Mouse (Mus musculus) large intestine, adult 2 months (tissue): Measurements from ENCODE around the gene Cdk8. TPM values are rescaled to one million over a fixed set of nuclear protein-coding genes. Genes with fewer than 3 reads are reported as not detected.
"Not testable (repeated sequence)": the region's sequence is repeated elsewhere in the genome, so short reads cannot be mapped to it uniquely, and the experiment has no call there.

Experiments used
- DNase-seq: peaks from one replicate; pipeline ENCODE4 v3.0.0-alpha.2; 2012; ENCODE audit warnings: low read depth, low spot score
- WGBS: fragments of 180-500 bp; shearing (Covaris S2); methylation state at CpG from one replicate; pipeline ENCODE4 v1.1.7; 2018; 5-methylcytosine and 5-hydroxymethylcytosine counted together
- polyA plus RNA-seq: library from polyadenylated mRNA; depleted of rRNA; stranded (reverse); fragments of >200 nt; gene quantifications from 2 replicates; pipeline ENCODE4 v1.2.3, GENCODE M21; 2012; rRNA removed

Cdk8 gene
- 26.7 and 38.6 TPM in 2 replicates for polyA plus RNA-seq

DNA sequence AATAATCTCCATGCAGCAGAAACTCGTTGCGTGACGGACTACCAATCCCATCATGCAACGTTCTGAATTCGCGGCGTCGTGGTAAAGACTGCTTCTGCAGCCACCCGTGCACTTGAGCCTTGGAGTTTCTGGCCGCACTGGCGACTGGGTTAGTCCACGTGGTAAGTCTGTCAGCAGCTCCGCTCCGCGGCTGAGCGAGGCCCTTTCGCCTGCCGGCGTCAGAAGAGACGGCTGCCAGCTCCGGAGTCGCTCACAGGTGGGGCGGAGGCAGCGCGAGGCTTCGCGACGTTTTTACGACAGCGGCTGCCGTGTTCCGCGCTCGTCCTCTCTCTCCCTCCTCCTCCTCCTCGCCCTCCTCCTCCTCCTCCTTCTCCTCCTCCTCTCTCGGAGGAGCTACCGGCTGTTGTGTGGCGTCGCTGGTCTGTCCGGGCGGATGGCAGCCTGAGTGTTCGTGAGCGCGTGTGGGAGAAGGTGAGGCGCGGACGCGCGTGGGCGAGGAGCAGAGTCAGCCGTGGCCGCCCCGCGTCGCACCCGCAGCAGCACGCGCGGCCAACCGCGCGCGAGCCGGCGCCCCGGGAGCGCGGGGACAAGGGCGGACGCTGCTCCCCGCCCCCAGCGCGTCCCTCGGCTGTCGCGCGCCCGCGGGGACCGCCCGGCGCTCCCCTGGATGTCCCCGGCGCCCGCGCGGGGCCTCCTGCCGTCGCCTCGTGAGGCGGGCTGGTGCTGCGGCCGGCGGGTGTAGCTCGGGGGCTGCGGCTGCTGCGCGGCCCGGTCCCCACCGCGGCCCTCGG is at the start of gene Cdk8:
Gene Cdk8 (plus strand): TSS at position 367 of the 791 bp plus-strand sequence.
- DNase-seq = no peak
- under 1% methylated on average over 99 of the region's 102 CpGs for WGBS

DNA sequence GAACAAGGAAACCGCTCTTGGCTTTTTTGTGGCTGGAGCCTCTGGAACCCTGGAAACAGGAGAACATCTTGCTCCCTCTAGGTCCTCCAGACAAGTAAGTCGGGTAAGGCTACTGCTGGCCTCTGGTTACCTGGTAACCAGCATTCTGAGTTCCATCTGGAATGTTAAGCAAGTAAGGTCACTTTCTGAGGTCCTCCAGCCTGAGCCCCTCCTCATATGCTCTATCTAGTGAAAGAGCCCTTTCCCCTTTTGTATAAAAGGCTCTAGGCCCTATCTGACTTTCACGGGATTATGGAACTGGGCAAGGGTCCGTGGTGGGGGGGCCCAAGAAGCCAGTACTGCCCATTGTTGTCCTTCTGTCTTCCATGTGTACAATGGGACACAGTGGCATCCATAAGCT is 45.8 kb upstream of the Cdk8 start, which contains the start of gene 1700001J03Rik:
Gene 1700001J03Rik (minus strand): TSS at position 101 of the 400 bp plus-strand sequence.
- DNase-seq = not testable (repeated sequence)
- 72% methylated on average over 4 of the region's 4 CpGs for WGBS

DNA sequence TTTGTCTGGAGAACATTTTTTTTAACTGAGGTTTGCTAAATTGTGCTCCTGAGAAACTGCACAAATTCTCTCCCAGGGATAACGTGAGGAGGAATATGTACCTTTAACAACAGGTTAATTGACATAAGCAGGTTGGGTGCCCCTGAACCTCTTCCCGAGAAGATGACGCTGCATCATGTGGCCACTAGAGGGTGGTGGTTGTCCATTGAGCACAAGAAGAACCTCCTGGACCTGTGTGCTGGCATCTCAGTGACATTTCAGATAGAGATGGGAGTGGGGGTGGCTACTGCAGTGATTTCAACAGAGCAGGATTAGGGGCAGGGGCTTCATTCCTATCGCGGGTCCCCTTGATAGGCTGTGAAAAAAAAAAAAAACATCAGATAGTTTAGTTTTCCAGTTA is 43.6 kb upstream of the Cdk8 start:
- peak; percentile 14 for DNase-seq
- 15% methylated on average over 5 of the region's 5 CpGs for WGBS

DNA sequence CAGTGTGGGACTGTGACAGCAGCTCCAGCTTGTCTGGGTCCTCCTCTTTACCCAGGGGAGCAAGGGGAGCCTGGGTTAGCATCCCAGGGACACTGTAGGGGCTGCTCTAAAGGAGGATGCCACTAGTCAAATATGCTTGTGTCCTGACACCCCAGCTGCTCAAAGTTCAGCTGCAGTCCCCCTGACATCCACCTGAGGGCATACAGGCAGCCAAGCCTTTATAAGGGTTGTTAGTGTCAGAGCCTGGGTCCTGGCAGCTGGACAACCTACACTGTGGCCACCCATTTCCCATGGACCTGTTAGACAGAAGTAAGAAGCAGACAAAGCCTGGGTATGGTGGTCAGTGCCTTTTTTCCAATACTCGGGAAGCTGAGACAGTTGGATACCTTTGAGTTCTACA is 42.9 kb upstream of the Cdk8 start:
- DNase-seq = no peak
- WGBS = 96% methylated on average over 1 of the region's 1 CpGs

DNA sequence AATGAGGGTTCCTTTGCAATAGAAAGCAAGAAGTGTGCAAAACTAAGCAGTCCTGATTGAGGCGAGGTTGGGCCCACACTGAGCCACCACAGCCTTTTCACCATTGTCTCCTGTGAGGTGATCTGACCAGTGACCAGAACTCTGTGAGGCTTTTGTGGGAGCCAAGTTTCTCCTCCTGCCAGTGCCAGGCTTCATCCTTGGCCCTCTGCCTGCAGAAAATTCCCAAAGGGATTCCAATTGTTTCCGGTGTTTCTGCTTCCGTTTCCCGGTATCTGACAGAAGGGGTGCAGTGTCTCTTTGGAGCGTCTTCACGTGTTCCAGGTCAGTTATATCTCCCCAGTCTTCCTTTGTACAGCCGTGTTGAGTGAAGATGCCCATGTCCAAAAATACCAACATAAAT is 42.3 kb upstream of the Cdk8 start:
- 84% methylated on average over 7 of the region's 7 CpGs for WGBS
- no peak for DNase-seq

DNA sequence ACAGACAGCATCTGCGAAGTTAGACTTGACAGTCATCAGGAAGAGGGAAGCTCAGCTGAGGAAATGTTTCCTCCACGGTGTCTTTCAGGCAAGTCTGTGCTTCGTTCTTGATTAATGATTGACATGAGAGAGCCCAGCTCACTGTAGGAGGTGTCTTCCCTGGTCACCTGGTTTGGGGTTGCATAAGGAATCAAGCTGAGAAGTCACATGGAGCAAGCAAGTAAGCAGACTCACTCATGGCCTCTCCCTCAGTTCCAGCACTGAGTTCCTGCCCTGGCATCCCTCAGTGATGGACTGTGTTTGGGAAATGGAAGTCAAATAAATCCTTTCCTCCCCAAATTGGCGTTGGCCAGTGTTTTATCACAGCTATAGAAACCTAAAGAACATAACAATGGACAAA is 40.9 kb upstream of the Cdk8 start:
- WGBS = 27% methylated on average over 4 of the region's 4 CpGs
- DNase-seq = no peak

DNA sequence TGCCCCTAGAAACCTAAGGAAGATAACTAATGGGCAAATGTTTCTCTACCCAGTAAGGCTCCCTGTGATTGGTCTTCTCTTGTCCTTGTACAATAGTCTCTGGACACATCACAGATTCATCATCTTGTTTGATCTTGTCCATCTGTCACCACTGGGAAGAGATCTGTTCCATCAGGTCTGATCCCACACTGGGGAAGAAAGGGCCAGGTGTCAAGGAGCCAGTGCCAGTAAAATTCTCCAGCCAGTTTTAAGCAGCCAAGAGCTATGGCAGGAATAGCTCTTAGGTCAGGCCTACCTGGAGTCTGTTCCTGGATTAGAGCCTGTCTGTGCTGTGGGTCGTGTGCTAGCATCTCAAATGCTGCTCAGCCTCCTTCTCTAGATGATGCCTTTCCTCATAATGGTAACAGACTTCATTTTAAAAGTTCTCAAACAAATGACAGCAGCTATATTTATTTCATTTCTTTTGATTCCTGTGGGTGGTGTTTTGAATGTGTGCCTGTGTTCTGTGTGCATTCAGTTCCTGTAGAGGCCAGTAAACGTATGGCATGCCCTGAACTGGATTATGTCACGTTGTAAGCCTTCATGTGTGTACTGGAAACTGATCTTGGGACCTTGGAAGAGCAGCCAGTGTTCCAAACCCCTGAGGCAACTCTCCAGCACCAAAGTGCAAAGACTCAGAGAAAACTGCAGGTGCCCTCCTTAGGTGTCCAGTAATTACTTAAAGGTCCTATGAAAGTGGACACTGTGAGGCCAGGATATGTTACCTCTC is 40.3 kb upstream of the Cdk8 start:
- 72% methylated on average over 3 of the region's 3 CpGs for WGBS
- DNase-seq = no peak

DNA sequence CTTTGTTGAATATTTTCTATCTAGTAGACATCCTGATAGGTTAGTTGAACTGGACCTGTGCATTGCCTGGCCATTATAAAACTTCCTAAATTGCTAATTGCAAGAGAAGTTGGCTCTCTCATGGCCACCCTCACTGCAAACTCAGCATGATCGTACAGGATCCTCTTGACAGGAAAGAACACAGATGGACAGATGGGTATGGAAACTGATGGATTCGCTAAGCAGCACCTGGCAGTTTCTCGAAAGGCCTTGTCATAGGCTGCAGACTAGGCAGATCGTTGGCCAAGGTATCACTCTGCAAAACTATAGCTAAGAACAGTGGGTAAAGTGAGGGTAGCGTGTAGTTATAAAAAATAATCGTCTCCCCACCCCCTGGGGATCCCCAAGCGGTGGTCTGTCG is 37.7 kb upstream of the Cdk8 start:
- DNase-seq = no peak
- WGBS = 87% methylated on average over 8 of the region's 8 CpGs

DNA sequence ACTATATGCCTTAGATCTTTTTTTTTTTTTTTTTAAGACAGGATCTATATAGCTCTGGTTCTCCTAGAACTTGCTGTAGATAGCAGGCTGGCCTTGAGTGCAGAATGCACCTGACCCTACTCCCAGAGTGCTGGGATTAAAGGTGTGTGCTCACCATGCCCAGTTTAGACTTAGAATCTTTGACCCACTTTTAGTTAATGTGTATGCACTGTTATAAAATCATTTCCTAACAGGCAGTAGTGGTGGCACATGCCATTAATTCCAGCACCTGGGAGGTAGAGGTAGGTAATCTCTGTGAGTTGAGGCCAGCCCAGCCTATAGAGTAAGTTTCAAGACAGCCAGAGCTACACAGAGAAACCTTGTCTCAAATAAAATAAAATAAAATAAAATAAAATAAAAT is 32.0 kb upstream of the Cdk8 start:
- DNase-seq = no peak

DNA sequence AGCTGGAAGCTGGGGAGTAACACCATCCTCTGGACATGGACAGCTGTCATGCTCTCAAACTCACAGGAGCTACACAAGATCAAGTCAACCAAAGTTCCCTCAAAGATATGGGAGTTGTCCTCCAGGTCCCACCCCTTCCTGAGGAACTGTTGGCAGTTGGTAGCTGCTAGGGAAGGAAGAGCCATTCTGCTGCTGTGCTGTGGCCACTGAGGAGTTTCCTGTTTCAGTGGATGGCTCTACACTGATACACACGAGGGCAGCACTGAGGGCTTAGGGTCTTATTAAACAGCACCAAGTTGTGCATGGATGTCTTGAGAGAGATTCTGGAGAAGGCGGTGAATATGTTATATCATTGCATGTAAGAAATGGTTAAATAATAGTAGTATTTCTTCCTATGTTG is 31.5 kb upstream of the Cdk8 start:
- WGBS = 64% methylated on average over 2 of the region's 2 CpGs
- no peak for DNase-seq

DNA sequence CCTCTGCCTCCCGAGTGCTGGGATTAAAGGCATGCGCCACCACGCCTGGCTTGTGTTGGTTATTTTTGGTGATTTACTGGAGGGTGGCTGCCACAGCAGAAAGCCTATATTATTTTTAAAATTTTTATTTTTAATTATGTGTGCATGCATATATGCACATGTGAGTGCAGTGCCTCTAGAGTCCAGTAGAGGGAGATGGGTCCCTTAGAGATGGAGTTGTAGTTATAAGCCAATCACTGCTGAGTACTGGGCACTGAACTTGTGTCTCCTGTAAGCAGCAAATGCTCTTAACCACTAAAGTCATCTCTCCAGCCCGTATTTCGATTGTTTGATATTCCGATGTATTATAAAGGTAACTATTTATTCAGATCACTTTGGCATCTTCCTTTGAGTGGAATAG is 30.4 kb upstream of the Cdk8 start:
- WGBS = 96% methylated on average over 6 of the region's 6 CpGs
- DNase-seq = no peak

DNA sequence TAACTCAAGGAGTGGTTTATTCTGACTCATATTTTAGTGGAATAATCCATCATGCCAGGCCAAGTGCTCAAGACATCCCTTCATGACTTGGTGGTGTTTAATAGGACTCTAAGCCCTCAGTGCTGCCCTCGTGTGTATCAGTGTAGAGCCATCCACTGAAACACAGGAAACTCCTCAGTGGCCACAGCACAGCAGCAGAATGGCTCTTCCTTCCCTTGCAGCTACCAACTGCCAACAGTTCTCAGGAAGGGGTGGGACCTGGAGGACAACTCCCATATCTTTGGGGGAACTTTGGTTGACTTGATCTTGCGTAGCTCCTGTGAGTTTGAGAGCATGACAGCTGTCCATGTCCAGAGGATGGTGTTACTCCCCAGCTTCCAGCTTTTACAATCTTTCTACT is 27.1 kb upstream of the Cdk8 start:
- 81% methylated on average over 2 of the region's 2 CpGs for WGBS
- no peak for DNase-seq

DNA sequence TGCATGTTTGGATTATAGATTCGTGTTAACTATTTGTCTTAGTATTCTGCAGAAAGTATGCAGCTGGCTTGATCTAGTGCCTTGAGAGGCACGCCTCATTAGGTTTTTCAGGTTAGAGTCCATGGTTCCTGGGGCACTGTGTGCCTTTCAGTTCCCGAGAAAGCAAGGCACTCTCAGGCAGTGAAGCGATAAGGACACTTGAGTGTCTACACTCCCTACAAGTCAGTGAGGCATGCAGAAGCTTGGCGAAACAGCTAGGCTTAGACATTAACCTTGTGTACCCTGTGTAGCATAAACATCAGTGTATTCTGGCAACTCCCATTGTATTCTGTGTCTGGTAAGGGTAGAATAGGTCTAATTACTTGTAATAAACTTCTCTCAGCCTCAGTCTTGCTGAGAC is 25.5 kb upstream of the Cdk8 start:
- DNase-seq = no peak
- WGBS = 81% methylated on average over 5 of the region's 5 CpGs

DNA sequence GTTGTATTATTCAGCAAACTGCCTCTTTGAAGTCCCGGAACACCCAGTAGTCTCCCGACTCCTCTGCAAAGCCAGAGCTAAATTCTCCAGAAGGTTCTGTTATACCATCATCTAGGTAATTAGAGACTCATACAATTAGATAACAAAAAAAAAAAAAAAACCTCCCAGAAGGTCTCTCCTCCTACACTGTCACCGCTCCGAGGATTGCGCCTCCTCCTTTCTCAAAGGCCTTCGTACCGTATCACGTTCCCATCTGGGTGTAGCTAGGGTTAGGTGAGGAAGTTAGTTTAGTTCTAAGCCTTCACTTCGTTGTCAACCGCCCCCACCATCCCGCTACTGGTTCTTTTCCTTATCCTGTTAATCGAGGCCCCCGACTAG is 10.5 kb upstream of the Cdk8 start:
- no peak for DNase-seq
- 4% methylated on average over 13 of the region's 13 CpGs for WGBS

DNA sequence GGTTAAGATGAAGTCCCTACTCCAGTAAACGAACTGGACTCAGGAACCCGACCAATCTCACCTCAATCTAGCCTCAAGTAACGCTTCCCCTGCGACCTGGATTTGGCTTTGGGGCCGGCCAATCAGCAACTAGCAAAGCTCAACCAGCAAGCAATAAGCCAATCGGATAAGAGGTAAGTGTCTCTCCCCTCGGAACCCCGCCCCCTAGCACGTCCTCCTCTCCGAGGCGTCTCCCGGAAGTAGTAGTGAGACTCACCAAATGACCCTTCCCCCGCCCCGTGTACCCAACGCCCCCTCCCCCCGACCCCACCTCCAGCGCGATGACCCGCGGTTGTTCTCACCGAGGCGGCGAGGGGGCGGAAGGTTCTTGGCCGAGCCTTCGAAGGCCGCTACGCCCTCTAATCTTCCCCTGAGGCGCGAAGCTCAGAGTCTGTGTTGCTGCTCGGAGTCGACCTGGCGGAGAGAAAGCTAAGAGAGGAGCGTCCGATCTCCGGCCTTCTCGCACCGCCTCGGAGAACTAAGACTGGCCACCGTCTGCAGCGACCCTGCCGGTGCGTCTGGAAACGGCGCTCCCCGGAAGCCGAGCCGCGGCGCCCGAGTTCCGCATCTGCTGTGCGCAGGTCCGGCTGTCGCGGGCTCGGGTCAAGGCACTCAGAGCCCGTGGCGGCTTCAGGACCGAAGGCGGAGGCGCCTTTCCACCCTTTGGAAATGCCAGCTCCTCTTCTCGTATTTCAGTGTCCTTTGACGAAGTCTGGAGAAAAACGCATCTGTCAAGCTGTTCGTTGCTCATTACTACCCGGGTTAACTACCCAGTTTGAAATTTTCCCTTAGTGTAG is 9.9 kb upstream of the Cdk8 start, which contains the start of gene Rnf6:
Gene Rnf6 (minus strand): TSS at position 677 of the 836 bp plus-strand sequence.
- DNase-seq = peak; percentile 89
- WGBS = 1% methylated on average over 67 of the region's 67 CpGs

DNA sequence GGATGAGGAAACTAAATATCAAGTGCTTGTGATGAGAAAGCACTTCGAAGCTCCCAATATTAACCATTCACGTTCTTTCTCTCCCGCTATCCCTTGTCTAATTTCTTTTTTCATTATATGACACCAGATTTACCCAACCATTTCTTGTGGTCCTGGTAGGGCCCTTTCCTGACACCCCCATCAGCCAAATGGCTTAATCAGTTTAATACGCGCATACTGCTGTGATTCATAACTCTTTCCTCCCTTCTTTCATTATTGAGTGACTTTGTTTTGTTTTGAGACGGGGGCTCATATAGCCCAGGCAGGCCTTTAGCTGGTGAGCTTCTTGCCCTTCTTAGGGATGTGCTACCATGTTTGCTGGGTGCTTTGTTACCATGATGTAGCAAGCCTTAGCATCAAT is 9.3 kb upstream of the Cdk8 start:
- WGBS = 37% methylated on average over 6 of the region's 6 CpGs

DNA sequence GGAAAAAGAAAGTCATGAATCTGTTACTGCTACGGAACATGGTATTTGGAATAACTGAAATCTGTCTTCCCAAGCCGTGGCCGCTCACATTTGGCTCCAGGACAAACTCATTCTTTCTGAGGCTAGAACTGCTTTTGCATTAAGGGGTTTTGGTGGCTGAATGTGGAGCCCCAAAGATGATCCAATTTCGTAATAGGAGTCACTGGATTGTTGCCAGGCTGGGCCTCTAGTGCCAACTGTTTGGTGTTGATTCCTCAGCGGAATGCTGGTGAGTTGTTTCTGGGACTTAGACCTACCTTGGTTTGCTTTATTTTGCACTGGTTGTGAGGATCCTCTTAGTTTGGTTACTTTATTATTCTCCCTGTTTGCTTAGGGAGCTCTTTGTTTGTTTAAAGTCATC is 7.2 kb upstream of the Cdk8 start:
- WGBS = 38% methylated on average over 5 of the region's 5 CpGs
- no peak for DNase-seq

More for the DNA sequence above, 9.3 kb upstream of the Cdk8 start:
- no peak for DNase-seq

DNA sequence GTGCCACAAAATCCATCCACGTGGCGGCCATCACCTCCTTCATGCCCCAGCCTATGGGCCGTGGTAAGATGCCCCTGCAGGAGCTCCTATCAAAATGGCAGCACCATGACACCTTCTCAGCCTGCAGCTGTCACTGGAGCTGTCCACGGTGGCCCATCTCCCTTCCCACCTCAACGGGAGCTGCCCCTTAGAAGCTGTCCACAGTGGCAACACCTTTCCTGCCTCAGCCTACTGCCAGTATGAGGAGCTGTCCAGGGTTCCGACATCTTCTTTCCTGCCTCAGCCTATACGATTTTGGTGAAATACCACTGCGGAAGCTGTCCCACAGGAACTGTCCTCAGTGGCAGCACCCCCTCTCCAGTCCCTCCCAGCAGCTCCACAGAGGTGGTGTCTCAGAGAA is 3.5 kb upstream of the Cdk8 start:
- 84% methylated on average over 8 of the region's 8 CpGs for WGBS
- no peak for DNase-seq

DNA sequence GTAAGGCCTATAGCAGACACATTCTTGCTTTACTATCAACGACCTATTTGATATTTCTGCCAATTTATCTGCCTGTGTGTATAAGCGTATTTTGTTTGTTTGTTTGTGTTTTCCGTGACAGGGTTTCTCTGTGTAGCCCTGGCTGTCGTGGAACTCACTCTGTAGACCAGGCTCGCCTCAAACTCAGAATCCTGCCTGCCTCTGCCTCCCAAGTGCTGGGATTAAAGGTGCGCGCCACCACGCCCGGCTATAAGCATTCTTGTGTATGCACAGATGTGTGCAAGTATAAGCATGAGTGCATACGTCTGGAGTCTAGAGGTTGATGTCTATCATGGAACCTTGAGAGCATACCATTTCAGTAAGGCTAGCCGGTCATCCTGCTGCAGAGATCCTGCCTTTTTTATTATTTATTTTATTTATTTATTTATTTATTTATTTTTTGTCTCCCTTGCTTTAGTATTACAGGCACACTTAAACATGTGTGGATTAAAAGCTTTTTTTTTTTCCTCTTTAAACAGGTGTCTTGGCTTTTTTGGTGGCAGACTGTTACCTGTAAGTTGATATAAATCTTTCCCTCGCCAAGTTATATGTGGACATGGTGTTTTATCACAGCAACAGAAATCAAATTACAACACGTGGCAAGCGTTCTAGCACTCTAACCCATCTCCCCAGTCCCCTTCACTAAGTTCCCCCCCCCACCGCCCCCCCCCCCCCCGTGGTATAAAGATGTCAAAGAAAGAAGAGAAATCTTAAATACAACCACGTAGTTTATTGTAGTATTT is 970 bp upstream of the Cdk8 start:
- DNase-seq = no peak
- WGBS = 53% methylated on average over 17 of the region's 17 CpGs

DNA sequence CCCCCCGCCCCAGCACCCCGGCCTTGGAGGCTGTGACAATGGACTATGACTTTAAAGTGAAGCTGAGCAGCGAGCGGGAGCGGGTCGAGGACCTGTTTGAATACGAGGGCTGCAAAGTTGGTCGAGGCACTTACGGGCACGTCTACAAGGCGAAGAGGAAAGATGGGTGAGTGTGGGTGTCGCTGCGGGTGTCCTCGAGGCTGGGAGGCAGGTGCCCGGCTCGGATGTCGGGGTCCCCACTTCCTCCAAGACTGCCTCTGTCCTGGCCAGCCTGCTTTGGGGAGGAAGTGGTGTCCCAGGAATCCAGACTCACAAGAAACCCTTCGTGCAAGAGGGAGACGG is 596 bp downstream of the Cdk8 start:
- WGBS = 1% methylated on average over 19 of the region's 19 CpGs
- no peak for DNase-seq
